Mouse (Mus musculus) v-Abl transformed pro-B cells (cell line): ENCODE data around the gene Rhoj.

Experiments used
- in situ Hi-C, 2 experiments: fragments of 400-800 bp; cut with MboI; formaldehyde crosslinking; loops; one replicate each; pipeline ENCODE4 v1.15.1; 2025; ENCODE audit not compliant: unreplicated experiment in 2 of 2

The Rhoj gene

DNA sequence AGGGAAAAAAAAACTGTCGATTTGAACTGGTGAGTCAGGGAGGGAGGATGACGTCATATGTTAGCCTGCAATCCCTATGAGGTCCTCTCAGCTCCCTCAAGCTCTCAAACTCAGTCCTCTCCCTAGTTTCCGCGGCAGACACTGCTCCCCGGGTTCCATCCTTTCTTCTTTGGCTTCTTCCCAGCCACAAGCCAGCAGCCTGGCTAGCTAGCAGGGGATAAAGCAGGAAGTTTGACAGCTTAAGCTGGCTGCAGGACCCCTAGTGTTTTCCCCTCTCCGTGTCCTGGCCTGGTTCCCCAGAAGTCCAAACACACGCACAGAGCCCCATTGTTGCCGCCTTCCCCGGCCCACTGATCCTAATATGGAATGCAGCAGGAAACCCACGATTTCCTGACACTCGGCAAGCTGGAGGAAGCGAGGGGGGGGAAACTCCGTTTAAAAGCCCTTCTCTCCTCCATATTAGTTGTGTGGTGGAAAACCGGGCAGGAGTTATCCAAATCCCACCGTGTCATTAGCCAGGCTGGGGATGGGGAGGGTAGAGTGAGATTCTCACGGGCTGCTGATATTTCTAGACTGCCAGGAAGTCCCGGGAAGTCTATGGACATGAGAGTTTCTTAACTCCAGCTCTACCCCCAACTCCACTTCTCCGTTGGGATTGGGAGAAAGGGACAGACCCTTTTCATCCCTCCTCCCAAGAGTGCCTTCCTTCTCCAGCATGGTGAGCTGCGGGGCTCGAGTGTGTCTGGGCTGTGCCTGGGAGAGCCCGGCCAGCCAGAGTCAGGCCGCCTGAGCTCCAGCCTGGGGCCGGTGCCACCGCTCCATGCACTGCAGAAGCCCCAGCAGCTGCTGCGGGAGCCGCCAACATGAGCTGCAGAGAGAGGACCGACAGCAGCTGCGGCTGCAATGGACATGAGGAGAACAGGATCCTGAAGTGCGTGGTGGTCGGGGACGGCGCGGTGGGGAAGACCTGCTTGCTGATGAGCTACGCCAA is at the start of gene Rhoj:
Gene Rhoj (plus strand): TSS at position 362 of the 991 bp plus-strand sequence.
- in situ Hi-C loops: no loop called here

GRCm38 (mm10) chr12:75271726-75272125 is 36.4 kb upstream of the Rhoj start:
- in situ Hi-C loops: loop anchor here in 1 of 2 experiments (10.0 to 25.0 kb wide), 2 partner anchors 503 to 916 kb away; partner anchors contain the start of gene Esr2

GRCm38 (mm10) chr12:75275730-75276129 is 32.4 kb upstream of the Rhoj start:
- in situ Hi-C loops: loop anchor here (5.0 to 25.0 kb wide), 5 partner anchors 317 to 1688 kb away; partner anchors contain the start of genes Zbtb1 (in 2 of the 2), Zbtb25 (in 2 of the 2), Gm11042 (in 1 of the 2) and Prkch (in 1 of the 2)

DNA sequence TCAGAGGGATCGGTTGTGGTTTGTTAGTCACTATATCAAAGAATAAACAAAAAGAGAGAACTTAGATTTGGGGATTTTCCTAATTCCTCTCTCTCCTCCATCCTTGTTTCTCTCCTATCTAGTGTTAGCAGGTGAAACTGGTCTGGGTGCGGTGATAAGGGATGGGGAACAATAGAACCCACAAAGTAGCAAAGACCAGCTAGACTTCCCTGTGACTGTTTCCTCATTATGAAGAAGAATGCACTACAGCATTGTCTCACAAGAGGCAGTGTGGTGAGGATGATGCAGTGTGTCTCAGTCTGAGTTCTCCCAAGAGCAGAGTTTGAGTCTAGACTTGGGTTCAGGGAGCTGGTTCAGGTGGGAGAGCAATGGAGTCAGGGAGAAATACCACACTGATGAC is 30.7 kb upstream of the Rhoj start:
- in situ Hi-C loops: loop anchor here (5.0 to 25.0 kb wide), 5 partner anchors 315 to 1690 kb away; partner anchors contain the start of genes Zbtb1 (in 2 of the 2), Zbtb25 (in 2 of the 2), Gm11042 (in 1 of the 2) and Prkch (in 1 of the 2)

GRCm38 (mm10) chr12:75280502-75280901 is 27.6 kb upstream of the Rhoj start:
- in situ Hi-C loops: loop anchor here (5.0 to 25.0 kb wide), 9 partner anchors 72 to 1693 kb away; partner anchors contain the start of genes Wdr89 (in 2 of the 2), Zbtb1 (in 2 of the 2), Zbtb25 (in 2 of the 2) and Prkch (in 1 of the 2)

DNA sequence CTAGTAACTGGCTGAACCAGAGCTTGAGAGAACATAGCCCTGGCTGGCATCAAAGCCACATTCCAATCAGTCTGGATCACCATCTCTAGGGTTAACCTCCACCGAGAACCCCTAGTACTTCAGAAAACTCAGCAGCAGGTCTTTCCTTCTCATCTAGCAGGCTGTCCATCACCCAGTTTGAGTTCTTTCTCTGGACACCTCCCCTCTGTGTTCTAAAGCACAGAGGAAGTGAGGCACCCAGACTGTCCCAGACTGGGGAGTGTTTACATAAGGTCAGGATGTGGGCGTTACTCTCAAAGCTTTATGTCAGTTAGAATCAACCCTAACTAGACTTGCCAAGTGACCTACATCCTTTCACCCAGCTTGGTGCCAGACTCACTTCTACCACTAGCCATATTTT is 24.9 kb upstream of the Rhoj start:
- in situ Hi-C loops: loop anchor here (5.0 to 25.0 kb wide), 9 partner anchors 69 to 1696 kb away; partner anchors contain the start of genes Wdr89 (in 2 of the 2), Zbtb1 (in 2 of the 2), Zbtb25 (in 2 of the 2) and Prkch (in 1 of the 2)

DNA sequence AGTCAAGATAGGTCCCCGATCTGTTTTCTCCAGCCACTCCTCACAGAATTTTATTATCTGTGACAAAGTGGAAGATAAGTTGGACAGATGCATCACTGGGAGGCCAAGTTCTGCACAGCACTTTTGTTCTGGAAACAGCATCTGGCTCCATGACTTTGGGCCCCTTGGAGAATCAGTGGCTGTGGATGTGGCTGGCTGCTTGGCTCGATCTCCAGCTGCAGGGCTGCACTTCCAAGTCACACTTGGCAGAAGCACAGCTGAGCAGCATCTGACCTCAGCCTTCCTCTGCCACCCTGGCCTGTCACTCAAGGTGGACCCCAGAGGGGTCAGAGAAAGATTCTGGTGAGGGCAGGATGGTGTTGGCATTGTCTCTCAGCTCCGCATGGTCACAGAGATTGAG is 22.0 kb upstream of the Rhoj start:
- in situ Hi-C loops: loop anchor here (5.0 to 25.0 kb wide), 4 partner anchors 379 to 1699 kb away; partner anchors contain the start of genes Zbtb1 (in 2 of the 2), Zbtb25 (in 2 of the 2), Prkch (in 1 of the 2) and Wdr89 (in 1 of the 2)

- in situ Hi-C loops: loop anchor here (25.0 kb wide), 2 partner anchors 1072 to 1703 kb away; partner anchors contain the start of genes Zbtb1 (in 2 of the 2), Zbtb25 (in 2 of the 2) and Prkch (in 1 of the 2)
Observed at GRCm38 (mm10) chr12:75290524-75290923, 17.6 kb upstream of the Rhoj start.

- in situ Hi-C loops: loop anchor here (25.0 kb wide), 2 partner anchors 1071 to 1704 kb away; partner anchors contain the start of genes Zbtb1 (in 2 of the 2), Zbtb25 (in 2 of the 2) and Prkch (in 1 of the 2)
Observed at GRCm38 (mm10) chr12:75291556-75291955, 16.6 kb upstream of the Rhoj start.

- in situ Hi-C loops: loop anchor here (25.0 kb wide), 2 partner anchors 1069 to 1706 kb away; partner anchors contain the start of genes Zbtb1 (in 2 of the 2), Zbtb25 (in 2 of the 2) and Prkch (in 1 of the 2)
Observed at GRCm38 (mm10) chr12:75292939-75293338, 15.2 kb upstream of the Rhoj start.

- in situ Hi-C loops: loop anchor here (5.0 to 25.0 kb wide), 3 partner anchors 52 to 1713 kb away; partner anchors contain the start of genes Zbtb1 (in 2 of the 2), Zbtb25 (in 2 of the 2) and Prkch (in 1 of the 2)
Observed at GRCm38 (mm10) chr12:75299865-75300264, 8.3 kb upstream of the Rhoj start.

DNA sequence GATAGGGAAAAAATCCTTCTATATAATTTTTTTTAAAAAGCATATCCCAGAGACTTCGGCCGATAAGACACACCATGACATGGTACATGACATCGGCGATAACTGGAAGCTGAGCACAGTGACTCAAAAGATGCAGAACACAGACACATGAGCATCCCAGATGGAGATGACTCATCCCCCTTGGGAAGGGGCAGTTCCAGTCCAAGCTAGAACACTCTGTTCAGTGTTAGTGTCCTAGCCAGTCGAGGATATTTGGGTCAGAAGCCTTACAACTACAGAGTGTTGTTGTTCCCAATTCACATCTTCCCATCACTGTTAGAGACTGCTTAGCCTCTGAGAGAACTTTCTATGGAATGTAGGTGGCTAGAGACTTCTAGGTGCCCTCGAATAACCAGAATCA is 4.0 kb upstream of the Rhoj start:
- in situ Hi-C loops: no loop called here

GRCm38 (mm10) chr12:75309756-75310155 is 1.6 kb downstream of the Rhoj start:
- in situ Hi-C loops: no loop called here

GRCm38 (mm10) chr12:75310766-75311165 is 2.6 kb downstream of the Rhoj start:
- in situ Hi-C loops: no loop called here

DNA sequence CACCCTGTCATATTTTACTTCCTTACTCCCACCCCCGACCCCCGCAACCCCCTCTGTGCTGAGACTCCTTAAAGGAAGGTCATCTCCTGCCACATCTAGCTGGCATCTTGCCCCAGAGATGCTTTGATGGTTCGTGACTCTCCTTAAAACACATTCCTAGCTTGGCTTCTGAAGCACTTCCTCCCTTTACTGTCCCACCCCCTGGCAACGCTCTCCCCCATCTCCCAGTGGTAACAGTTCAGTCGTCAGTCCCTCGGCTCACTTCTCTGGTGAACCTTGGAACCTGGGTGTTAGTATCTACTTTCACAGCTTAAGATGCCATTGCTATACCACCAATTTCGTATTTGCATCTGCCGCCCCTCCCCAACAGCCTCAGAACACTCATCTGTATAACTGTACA is 3.8 kb downstream of the Rhoj start:
- in situ Hi-C loops: no loop called here

DNA sequence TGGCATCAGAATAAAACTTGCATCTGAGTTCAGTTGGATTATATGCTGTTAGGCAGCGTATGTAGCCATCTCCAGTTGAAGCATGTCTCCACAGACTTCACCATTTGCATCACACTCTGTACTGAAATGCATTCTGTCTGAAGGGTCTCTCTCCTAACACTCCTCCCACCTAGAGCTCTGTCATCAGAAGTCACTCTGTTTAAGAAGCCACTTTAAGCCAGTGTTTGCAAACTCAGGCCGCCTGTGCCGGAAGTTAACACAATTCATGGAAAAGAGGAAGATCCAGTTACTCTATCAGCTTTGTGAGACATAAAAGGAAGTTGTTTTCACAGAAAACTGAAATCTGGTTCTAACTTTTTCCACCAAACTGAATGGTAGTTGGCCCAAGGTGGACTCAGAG is 5.9 kb downstream of the Rhoj start:
- in situ Hi-C loops: no loop called here

- in situ Hi-C loops: no loop called here
Observed at GRCm38 (mm10) chr12:75315851-75316250, 7.7 kb downstream of the Rhoj start.

DNA sequence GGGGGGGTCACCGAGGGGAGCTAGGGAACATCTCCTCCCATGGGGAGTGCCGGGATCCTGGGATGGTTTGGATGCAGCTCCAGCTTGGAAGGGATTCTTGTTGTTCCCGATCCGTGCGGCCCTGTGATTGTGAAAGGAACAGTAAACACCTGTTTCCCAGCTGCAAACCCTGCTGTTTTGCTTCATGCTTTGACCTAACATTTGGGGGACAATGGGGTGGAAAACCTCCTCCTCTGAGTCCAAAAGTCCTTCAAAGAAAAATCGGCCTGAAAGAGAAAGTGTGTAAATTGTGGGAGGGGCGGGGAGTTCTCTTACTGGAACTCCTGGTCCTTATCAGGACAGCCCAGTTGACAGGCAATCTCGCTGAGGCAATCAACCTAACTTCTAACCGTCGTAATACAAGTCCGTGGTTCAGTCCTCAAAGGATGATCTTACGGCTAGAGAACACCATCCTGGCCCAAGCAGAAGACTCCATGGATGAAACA is 12.4 kb downstream of the Rhoj start:
- in situ Hi-C loops: no loop called here

GRCm38 (mm10) chr12:75321189-75321588 is 13.1 kb downstream of the Rhoj start:
- in situ Hi-C loops: no loop called here

- in situ Hi-C loops: no loop called here
Observed at GRCm38 (mm10) chr12:75329188-75329587, 21.1 kb downstream of the Rhoj start.
